Mouse (Mus musculus): ENCODE measurements around the gene Pik3r5. TPM values are rescaled to one million over a fixed set of nuclear protein-coding genes. Genes with fewer than 3 reads are reported as not detected.
A peak's percentile ranks its signal among the peaks of the same experiment; 100 is the strongest.

Pik3r5 gene
- total RNA-seq, 1 experiment: 0.94 TPM

GRCm38 (mm10) chr11:68430662-68431061 is 1.3 kb upstream of the Pik3r5 start:
- TF ChIP-seq ZNF384 (IDR thresholded peaks at IDR 0.05; ENCODE audit: low read depth, low read length) (no peak), ZC3H11A (IDR thresholded peaks at IDR 0.05; ENCODE audit: borderline replicate concordance, low read depth, low read length) (no peak), MAFK (IDR thresholded peaks at IDR 0.05; ENCODE audit: insufficient read depth, low read depth, low read length) (no peak), HCFC1 (IDR thresholded peaks at IDR 0.05; ENCODE audit: borderline replicate concordance, insufficient read depth, low read length) (no peak), CHD2 (IDR thresholded peaks at IDR 0.05; ENCODE audit: low read depth, low read length) (no peak)
- H3K27ac ChIP-seq (ENCODE audit: insufficient read depth, low read depth, low read length, poor library complexity, severe bottlenecking): no peak overlapping the region
- in situ Hi-C loops (cut with MboI; ENCODE audit: low sequenced_read_pairs in 2 of 2, unreplicated experiment in 2 of 2): no loop called here

GRCm38 (mm10) chr11:68432361-68433021 is 570 bp downstream of the Pik3r5 start:
- H3K27ac ChIP-seq (ENCODE audit: insufficient read depth, low read depth, low read length, poor library complexity, severe bottlenecking): no peak overlapping the region
- peak overlapping the region; percentile 73 to 93 for H3K4me3 ChIP-seq (ENCODE audit: insufficient read depth in 1 of 2, low read depth in 1 of 2, low read length in 2 of 2, poor library complexity in 1 of 2, severe bottlenecking in 1 of 2)
- no peaks in the 10 kb centered on the region for H3K9me3 ChIP-seq (ENCODE audit: control insufficient read depth, insufficient read depth, low read depth, low read length)
- in situ Hi-C loops (cut with MboI; ENCODE audit: low sequenced_read_pairs in 2 of 2, unreplicated experiment in 2 of 2): no loop called here
- no peak for DNase-seq (ENCODE audit: low read depth, low spot score)
- no peaks in the 10 kb centered on the region for H3K36me3 ChIP-seq (ENCODE audit: control insufficient read depth, insufficient read depth, low read length, poor library complexity, severe bottlenecking)
- peak overlapping the region; percentile 72 for H3K9ac ChIP-seq (ENCODE audit: insufficient read depth, low read depth, low read length, poor library complexity, severe bottlenecking)
- H3K4me1 ChIP-seq (ENCODE audit: control insufficient read depth in 2 of 2, insufficient read depth in 2 of 2, low read length in 2 of 2, poor library complexity in 1 of 2): peaks cover 0 to 2% of the 10 kb centered on the region in 2 experiments; a peak in 2 of 4 replicates
- TF ChIP-seq ZNF384 (IDR thresholded peaks at IDR 0.05; ENCODE audit: low read depth, low read length) (no peak), ZC3H11A (IDR thresholded peaks at IDR 0.05; ENCODE audit: borderline replicate concordance, low read depth, low read length) (no peak), MAFK (IDR thresholded peaks at IDR 0.05; ENCODE audit: insufficient read depth, low read depth, low read length) (no peak), CHD2 (IDR thresholded peaks at IDR 0.05; ENCODE audit: low read depth, low read length) (no peak), HCFC1 (IDR thresholded peaks at IDR 0.05; ENCODE audit: borderline replicate concordance, insufficient read depth, low read length) (no peak)

More at GRCm38 (mm10) chr11:68430662-68431061, 1.3 kb upstream of the Pik3r5 start:
- no peak for DNase-seq (ENCODE audit: low read depth, low spot score)
- no peaks in the 10 kb centered on the region for H3K9me3 ChIP-seq (ENCODE audit: control insufficient read depth, insufficient read depth, low read depth, low read length)
- H3K9ac ChIP-seq (ENCODE audit: insufficient read depth, low read depth, low read length, poor library complexity, severe bottlenecking): no peak overlapping the region
- H3K4me3 ChIP-seq (ENCODE audit: insufficient read depth in 1 of 2, low read depth in 1 of 2, low read length in 2 of 2, poor library complexity in 1 of 2, severe bottlenecking in 1 of 2): no peak overlapping the region
- peaks cover 0 to 2% of the 10 kb centered on the region in 2 experiments; a peak in 2 of 4 replicates for H3K4me1 ChIP-seq (ENCODE audit: control insufficient read depth in 2 of 2, insufficient read depth in 2 of 2, low read length in 2 of 2, poor library complexity in 1 of 2)
- H3K36me3 ChIP-seq (ENCODE audit: control insufficient read depth, insufficient read depth, low read length, poor library complexity, severe bottlenecking): no peaks in the 10 kb centered on the region

- TF ChIP-seq ZC3H11A (IDR thresholded peaks at IDR 0.05; ENCODE audit: borderline replicate concordance, low read depth, low read length) (no peak), HCFC1 (IDR thresholded peaks at IDR 0.05; ENCODE audit: borderline replicate concordance, insufficient read depth, low read length) (no peak), ZNF384 (IDR thresholded peaks at IDR 0.05; ENCODE audit: low read depth, low read length) (no peak), CHD2 (IDR thresholded peaks at IDR 0.05; ENCODE audit: low read depth, low read length) (no peak), MAFK (IDR thresholded peaks at IDR 0.05; ENCODE audit: insufficient read depth, low read depth, low read length) (no peak)
- no peak for DNase-seq (ENCODE audit: low read depth, low spot score)
- H3K36me3 ChIP-seq (ENCODE audit: control insufficient read depth, insufficient read depth, low read length, poor library complexity, severe bottlenecking): no peaks in the 10 kb centered on the region
- no peak overlapping the region for H3K27ac ChIP-seq (ENCODE audit: insufficient read depth, low read depth, low read length, poor library complexity, severe bottlenecking)
- no peak overlapping the region for H3K9ac ChIP-seq (ENCODE audit: insufficient read depth, low read depth, low read length, poor library complexity, severe bottlenecking)
- in situ Hi-C loops (cut with MboI; ENCODE audit: low sequenced_read_pairs in 2 of 2, unreplicated experiment in 2 of 2): no loop called here
- no peaks in the 10 kb centered on the region for H3K9me3 ChIP-seq (ENCODE audit: control insufficient read depth, insufficient read depth, low read depth, low read length)
- H3K4me3 ChIP-seq (ENCODE audit: insufficient read depth in 1 of 2, low read depth in 1 of 2, low read length in 2 of 2, poor library complexity in 1 of 2, severe bottlenecking in 1 of 2): no peak overlapping the region
- H3K4me1 ChIP-seq (ENCODE audit: control insufficient read depth in 2 of 2, insufficient read depth in 2 of 2, low read length in 2 of 2, poor library complexity in 1 of 2): peaks cover 0 to 2% of the 10 kb centered on the region in 2 experiments; a peak in 2 of 4 replicates
Observed at GRCm38 (mm10) chr11:68433534-68433933, 1.6 kb downstream of the Pik3r5 start.

- in situ Hi-C loops (cut with MboI; ENCODE audit: low sequenced_read_pairs in 2 of 2, unreplicated experiment in 2 of 2): no loop called here
- DNase-seq (ENCODE audit: low read depth, low spot score): no peak
- Histone ChIP-seq H3K36me3 (ENCODE audit: control insufficient read depth, insufficient read depth, low read length, poor library complexity, severe bottlenecking) (no peaks in the 10 kb centered on the region), H3K4me3 (ENCODE audit: insufficient read depth in 1 of 2, low read depth in 1 of 2, low read length in 2 of 2, poor library complexity in 1 of 2, severe bottlenecking in 1 of 2) (no peak overlapping the region), H3K4me1 (ENCODE audit: control insufficient read depth in 2 of 2, insufficient read depth in 2 of 2, low read length in 2 of 2, poor library complexity in 1 of 2) (peaks cover 0 to 2% of the 10 kb centered on the region in 2 experiments; a peak in 2 of 4 replicates), H3K27ac (ENCODE audit: insufficient read depth, low read depth, low read length, poor library complexity, severe bottlenecking) (no peak overlapping the region), H3K9me3 (ENCODE audit: control insufficient read depth, insufficient read depth, low read depth, low read length) (no peaks in the 10 kb centered on the region), H3K9ac (ENCODE audit: insufficient read depth, low read depth, low read length, poor library complexity, severe bottlenecking) (no peak overlapping the region)
- no peak for TF ChIP-seq MAFK (IDR thresholded peaks at IDR 0.05; ENCODE audit: insufficient read depth, low read depth, low read length)
Observed at GRCm38 (mm10) chr11:68434697-68435096, 2.8 kb downstream of the Pik3r5 start.
